Mouse (Mus musculus): Measurements from ENCODE around the gene Nap1l4. TPM values are rescaled to one million over a fixed set of nuclear protein-coding genes. Genes with fewer than 3 reads are reported as not detected.
"Not testable (repeated sequence)": the region's sequence is repeated elsewhere in the genome, so short reads cannot be mapped to it uniquely, and the experiment has no call there.

Nap1l4 gene
- polyA plus RNA-seq, 1 experiment from 2014 or later: 107 TPM

GRCm38 (mm10) chr7:143538671-143539070 lies 10.2 kb downstream of the Nap1l4 start:
- H3K4me2 ChIP-seq (ENCODE audit: low read depth, low read length): no peak overlapping the region
- H3K4me3 ChIP-seq (ENCODE audit: low read depth, low read length): no peak overlapping the region
- peaks cover 61% of the 10 kb centered on the region for H3K36me3 ChIP-seq (ENCODE audit: control insufficient read depth, insufficient read depth, low read length)
- ATAC-seq (ENCODE audit: low read depth) (no peak), DNase-seq (ENCODE audit: low spot score) (no peak)
- H3K9me3 ChIP-seq (ENCODE audit: control insufficient read depth, low read length): no peaks in the 10 kb centered on the region
- WGBS: 63% methylated on average over 1 of the region's 1 CpGs
- peaks cover under 1% of the 10 kb centered on the region; the same call in 1 of the 2 replicates for H3K4me1 ChIP-seq (ENCODE audit: control insufficient read depth, insufficient read depth, low read length)
- H3K9ac ChIP-seq (ENCODE audit: low read depth, low read length): no peak overlapping the region
- H3K27ac ChIP-seq (replicated peaks; ENCODE audit: low read depth, low read length): no peak overlapping the region
- no peaks in the 10 kb centered on the region for H3K27me3 ChIP-seq (replicated peaks; ENCODE audit: control insufficient read depth, insufficient read depth, low read length)

- not testable (repeated sequence) for H3K9ac ChIP-seq (ENCODE audit: low read depth, low read length); H3K4me3 ChIP-seq (ENCODE audit: low read depth, low read length); H3K4me2 ChIP-seq (ENCODE audit: low read depth, low read length); H3K9me3 ChIP-seq (ENCODE audit: control insufficient read depth, low read length); ATAC-seq (ENCODE audit: low read depth); DNase-seq (ENCODE audit: low spot score); H3K27ac ChIP-seq (replicated peaks; ENCODE audit: low read depth, low read length); H3K4me1 ChIP-seq (ENCODE audit: control insufficient read depth, insufficient read depth, low read length); H3K27me3 ChIP-seq (replicated peaks; ENCODE audit: control insufficient read depth, insufficient read depth, low read length)
- H3K36me3 ChIP-seq (ENCODE audit: control insufficient read depth, insufficient read depth, low read length): peaks cover 65% of the 10 kb centered on the region
- WGBS: 91% methylated on average over 6 of the region's 6 CpGs
Observed at GRCm38 (mm10) chr7:143538229-143538628, 10.7 kb downstream of the Nap1l4 start.

GRCm38 (mm10) chr7:143536251-143536650 lies 12.7 kb downstream of the Nap1l4 start:
- ATAC-seq (ENCODE audit: low read depth): no peak

GRCm38 (mm10) chr7:143533284-143533683 lies 15.6 kb downstream of the Nap1l4 start:
- ATAC-seq (ENCODE audit: low read depth) (no peak), DNase-seq (ENCODE audit: low spot score) (no peak)
- no peak overlapping the region for H3K9ac ChIP-seq (ENCODE audit: low read depth, low read length)
- peaks cover 98% of the 10 kb centered on the region for H3K36me3 ChIP-seq (ENCODE audit: control insufficient read depth, insufficient read depth, low read length)
- WGBS: 78% methylated on average over 2 of the region's 2 CpGs
- H3K9me3 ChIP-seq (ENCODE audit: control insufficient read depth, low read length): no peaks in the 10 kb centered on the region
- no peak overlapping the region for H3K27ac ChIP-seq (replicated peaks; ENCODE audit: low read depth, low read length)
- H3K4me1 ChIP-seq (ENCODE audit: control insufficient read depth, insufficient read depth, low read length): no peaks in the 10 kb centered on the region
- no peak overlapping the region for H3K4me2 ChIP-seq (ENCODE audit: low read depth, low read length)
- H3K4me3 ChIP-seq (ENCODE audit: low read depth, low read length): no peak overlapping the region
- H3K27me3 ChIP-seq (replicated peaks; ENCODE audit: control insufficient read depth, insufficient read depth, low read length): no peaks in the 10 kb centered on the region

More at GRCm38 (mm10) chr7:143536251-143536650, 12.7 kb downstream of the Nap1l4 start:
- Histone ChIP-seq H3K4me1 (ENCODE audit: control insufficient read depth, insufficient read depth, low read length) (no peaks in the 10 kb centered on the region), H3K4me3 (ENCODE audit: low read depth, low read length) (no peak overlapping the region), H3K9me3 (ENCODE audit: control insufficient read depth, low read length) (no peaks in the 10 kb centered on the region), H3K27me3 (replicated peaks; ENCODE audit: control insufficient read depth, insufficient read depth, low read length) (no peaks in the 10 kb centered on the region), H3K4me2 (ENCODE audit: low read depth, low read length) (no peak overlapping the region), H3K27ac (replicated peaks; ENCODE audit: low read depth, low read length) (no peak overlapping the region), H3K36me3 (ENCODE audit: control insufficient read depth, insufficient read depth, low read length) (peaks cover 84% of the 10 kb centered on the region), H3K9ac (ENCODE audit: low read depth, low read length) (no peak overlapping the region)
- no peak for DNase-seq (ENCODE audit: low spot score)
- 87% methylated on average over 3 of the region's 3 CpGs for WGBS

- H3K36me3 ChIP-seq (ENCODE audit: control insufficient read depth, insufficient read depth, low read length): peaks cover 98% of the 10 kb centered on the region
- H3K9ac ChIP-seq (ENCODE audit: low read depth, low read length): no peak overlapping the region
- no peaks in the 10 kb centered on the region for H3K9me3 ChIP-seq (ENCODE audit: control insufficient read depth, low read length)
- H3K4me3 ChIP-seq (ENCODE audit: low read depth, low read length): no peak overlapping the region
- ATAC-seq (ENCODE audit: low read depth) (no peak), DNase-seq (ENCODE audit: low spot score) (no peak)
- H3K4me2 ChIP-seq (ENCODE audit: low read depth, low read length): no peak overlapping the region
- 92% methylated on average over 1 of the region's 1 CpGs for WGBS
- H3K4me1 ChIP-seq (ENCODE audit: control insufficient read depth, insufficient read depth, low read length): no peaks in the 10 kb centered on the region
- H3K27me3 ChIP-seq (replicated peaks; ENCODE audit: control insufficient read depth, insufficient read depth, low read length): no peaks in the 10 kb centered on the region
- no peak overlapping the region for H3K27ac ChIP-seq (replicated peaks; ENCODE audit: low read depth, low read length)
Observed at GRCm38 (mm10) chr7:143532410-143532809, 16.5 kb downstream of the Nap1l4 start.

- H3K4me3 ChIP-seq (ENCODE audit: low read depth, low read length): no peak overlapping the region
- DNase-seq (ENCODE audit: low spot score): no peak
- ATAC-seq (ENCODE audit: low read depth): no peak
- no peaks in the 10 kb centered on the region for H3K9me3 ChIP-seq (ENCODE audit: control insufficient read depth, low read length)
- H3K4me1 ChIP-seq (ENCODE audit: control insufficient read depth, insufficient read depth, low read length): no peaks in the 10 kb centered on the region
- H3K4me2 ChIP-seq (ENCODE audit: low read depth, low read length): no peak overlapping the region
- WGBS: 77% methylated on average over 4 of the region's 4 CpGs
- H3K27ac ChIP-seq (replicated peaks; ENCODE audit: low read depth, low read length): no peak overlapping the region
- no peak overlapping the region for H3K9ac ChIP-seq (ENCODE audit: low read depth, low read length)
- peaks cover 98% of the 10 kb centered on the region for H3K36me3 ChIP-seq (ENCODE audit: control insufficient read depth, insufficient read depth, low read length)
- H3K27me3 ChIP-seq (replicated peaks; ENCODE audit: control insufficient read depth, insufficient read depth, low read length): no peaks in the 10 kb centered on the region
Observed at GRCm38 (mm10) chr7:143519333-143519732, 29.6 kb downstream of the Nap1l4 start.

GRCm38 (mm10) chr7:143514416-143514768 lies 34.5 kb downstream of the Nap1l4 start:
- no peaks in the 10 kb centered on the region for H3K4me1 ChIP-seq (ENCODE audit: control insufficient read depth, insufficient read depth, low read length)
- no peak for DNase-seq (ENCODE audit: low spot score)
- ATAC-seq (ENCODE audit: low read depth): no peak
- no peak overlapping the region for H3K4me3 ChIP-seq (ENCODE audit: low read depth, low read length)
- 99% methylated on average over 4 of the region's 4 CpGs for WGBS
- H3K9me3 ChIP-seq (ENCODE audit: control insufficient read depth, low read length): no peaks in the 10 kb centered on the region
- H3K4me2 ChIP-seq (ENCODE audit: low read depth, low read length): no peak overlapping the region
- no peak overlapping the region for H3K9ac ChIP-seq (ENCODE audit: low read depth, low read length)
- H3K27me3 ChIP-seq (replicated peaks; ENCODE audit: control insufficient read depth, insufficient read depth, low read length): no peaks in the 10 kb centered on the region
- peaks cover 65% of the 10 kb centered on the region for H3K36me3 ChIP-seq (ENCODE audit: control insufficient read depth, insufficient read depth, low read length)
- H3K27ac ChIP-seq (replicated peaks; ENCODE audit: low read depth, low read length): no peak overlapping the region

GRCm38 (mm10) chr7:143513763-143514415 lies 35.0 kb downstream of the Nap1l4 start:
- Histone ChIP-seq H3K27me3 (replicated peaks; ENCODE audit: control insufficient read depth, insufficient read depth, low read length) (no peaks in the 10 kb centered on the region), H3K4me2 (ENCODE audit: low read depth, low read length) (no peak overlapping the region), H3K9ac (ENCODE audit: low read depth, low read length) (no peak overlapping the region), H3K4me3 (ENCODE audit: low read depth, low read length) (no peak overlapping the region), H3K4me1 (ENCODE audit: control insufficient read depth, insufficient read depth, low read length) (no peaks in the 10 kb centered on the region), H3K9me3 (ENCODE audit: control insufficient read depth, low read length) (no peaks in the 10 kb centered on the region), H3K27ac (replicated peaks; ENCODE audit: low read depth, low read length) (no peak overlapping the region), H3K36me3 (ENCODE audit: control insufficient read depth, insufficient read depth, low read length) (peaks cover 60% of the 10 kb centered on the region)
- WGBS: 93% methylated on average over 10 of the region's 10 CpGs
- DNase-seq (ENCODE audit: low spot score) (no peak), ATAC-seq (ENCODE audit: low read depth) (no peak)

GRCm38 (mm10) chr7:143511335-143511712 lies 37.6 kb downstream of the Nap1l4 start:
- DNase-seq (ENCODE audit: low spot score) (no peak), ATAC-seq (ENCODE audit: low read depth) (no peak)
- Histone ChIP-seq H3K4me1 (ENCODE audit: control insufficient read depth, insufficient read depth, low read length) (no peaks in the 10 kb centered on the region), H3K27ac (replicated peaks; ENCODE audit: low read depth, low read length) (no peak overlapping the region), H3K4me2 (ENCODE audit: low read depth, low read length) (no peak overlapping the region), H3K9me3 (ENCODE audit: control insufficient read depth, low read length) (no peaks in the 10 kb centered on the region), H3K27me3 (replicated peaks; ENCODE audit: control insufficient read depth, insufficient read depth, low read length) (no peaks in the 10 kb centered on the region), H3K9ac (ENCODE audit: low read depth, low read length) (no peak overlapping the region), H3K4me3 (ENCODE audit: low read depth, low read length) (no peak overlapping the region), H3K36me3 (ENCODE audit: control insufficient read depth, insufficient read depth, low read length) (peaks cover 34% of the 10 kb centered on the region)
